Mouse (Mus musculus) hindbrain, embryonic 10.5 days (tissue): ENCODE results near the gene Glt8d2. TPM values are rescaled to one million over a fixed set of nuclear protein-coding genes. Genes with fewer than 3 reads are reported as not detected.

ENCODE experiments used
- DNase-seq: peaks from one replicate; pipeline ENCODE4 v3.0.0-alpha.2; 2017; ENCODE audit warnings: low spot score
- H3K27ac ChIP-seq: fragments of 300-500 bp; sonication (generic); 2 replicates; pipeline ENCODE4 v1.5.1; 2016; ENCODE audit warnings: mild to moderate bottlenecking, moderate library complexity
- H3K27me3 ChIP-seq: fragments of 300-500 bp; sonication (generic); 2 replicates; pipeline ENCODE4 v1.6.1; 2016; ENCODE audit warnings: mild to moderate bottlenecking; ENCODE audit not compliant: poor library complexity, insufficient read depth, severe bottlenecking
- H3K36me3 ChIP-seq: fragments of 300-500 bp; sonication (generic); 2 replicates; pipeline ENCODE4 v1.6.1; 2016; ENCODE audit warnings: mild to moderate bottlenecking, moderate library complexity
- H3K4me1 ChIP-seq: fragments of 300-500 bp; sonication (generic); replicated peaks from 2 replicates; pipeline ENCODE4 v1.6.1; 2016; ENCODE audit warnings: mild to moderate bottlenecking
- H3K4me3 ChIP-seq: fragments of 300-500 bp; sonication (generic); 2 replicates; pipeline ENCODE4 v1.5.1; 2016; ENCODE audit warnings: mild to moderate bottlenecking, moderate library complexity
- H3K9me3 ChIP-seq: fragments of 300-500 bp; sonication (generic); 2 replicates; pipeline ENCODE4 v1.6.1; 2016; ENCODE audit warnings: mild to moderate bottlenecking, moderate library complexity
- whole genome bisulfite sequencing: fragments of 180-500 bp; shearing (Covaris S2); methylation state at CpG from one replicate; pipeline ENCODE4 v1.1.7; 2016; 5-methylcytosine and 5-hydroxymethylcytosine counted together
- polyA plus RNA-seq: library from polyadenylated mRNA; unstranded; fragments of >200 nt; fragmentation: Nextera tagmentation; extraction: Ambion mirVana; gene quantifications from 2 replicates; pipeline ENCODE4 v1.2.1, GENCODE M21; 2016

Gene Glt8d2
- 1.1 and 1.9 TPM in 2 replicates for polyA plus RNA-seq

DNA sequence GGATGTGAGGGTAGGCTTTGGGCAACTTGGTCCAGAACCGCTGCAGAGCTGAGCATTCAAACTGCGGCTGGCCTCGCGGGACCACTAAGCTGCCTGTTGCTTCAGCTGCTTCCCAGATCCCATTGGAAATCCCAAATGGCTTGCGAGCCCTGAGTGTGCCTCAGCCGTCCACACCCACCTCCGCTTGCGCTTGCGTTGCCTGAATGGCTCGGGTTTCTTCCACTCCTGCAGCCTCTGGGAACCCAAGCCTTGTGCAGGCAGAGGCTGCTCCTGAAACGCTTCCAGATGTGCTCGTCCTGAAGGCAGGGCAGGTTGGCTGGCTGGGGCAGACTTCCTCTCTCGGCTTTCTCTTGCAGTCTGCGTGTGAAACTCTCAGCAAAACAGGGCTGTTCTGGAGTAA is at the start of gene Glt8d2:
Glt8d2 (minus strand) TSS at position 157 of the 400 bp plus-strand sequence.
- peak within 1 kb of the TSS; percentile 40; the same call in 1 of the 2 replicates for H3K27ac ChIP-seq
- peak; percentile 68 for DNase-seq
- peak within 1 kb of the TSS; percentile 36 for H3K4me3 ChIP-seq
- H3K36me3 ChIP-seq = no peaks in the 10 kb centered on the region
- no peaks in the 10 kb centered on the region for H3K9me3 ChIP-seq
- 8% methylated on average over 14 of the region's 14 CpGs for WGBS
- H3K4me1 ChIP-seq = peaks cover 10% of the 10 kb centered on the region
- peaks cover 3% of the 10 kb centered on the region; the same call in 1 of the 2 replicates for H3K27me3 ChIP-seq

DNA sequence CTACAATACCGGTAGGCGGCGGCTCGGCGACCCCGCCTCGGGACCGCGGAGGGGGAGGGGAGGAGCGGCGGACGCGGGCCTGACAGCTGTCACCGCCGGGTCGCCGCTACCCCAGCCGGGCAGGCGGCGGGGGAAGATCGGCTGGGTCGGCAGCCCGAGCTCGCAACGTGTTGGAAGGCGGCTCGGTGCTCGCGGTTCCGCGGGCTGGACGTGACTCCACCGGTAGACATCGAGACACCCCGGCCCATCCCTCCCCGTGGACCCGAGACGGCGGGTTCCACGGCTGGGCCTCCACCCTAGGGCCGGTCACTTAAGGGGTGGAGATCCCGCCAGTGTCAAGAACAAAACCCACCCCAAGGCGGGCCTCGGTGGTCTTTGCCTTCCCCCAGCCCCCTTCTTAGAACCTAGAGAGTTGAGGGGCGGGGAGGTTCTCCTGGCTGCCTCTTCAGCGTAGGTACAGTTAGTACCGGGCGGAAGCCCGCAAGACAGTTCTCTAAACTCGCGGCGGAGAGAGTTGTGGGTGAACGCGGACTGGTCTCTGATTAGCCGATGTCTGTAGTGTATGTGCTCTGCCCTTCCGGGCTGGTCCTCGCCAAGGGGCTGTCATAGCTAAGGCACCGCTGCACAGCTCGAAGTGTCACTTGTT is 9.0 kb upstream of the Glt8d2 start:
- Histone ChIP-seq H3K4me1 (peaks cover 19% of the 10 kb centered on the region), H3K27ac (peak overlapping the region; percentile 92), H3K36me3 (peaks cover 9% of the 10 kb centered on the region; the same call in 1 of the 2 replicates), H3K4me3 (peak overlapping the region; percentile 91), H3K9me3 (no peaks in the 10 kb centered on the region), H3K27me3 (no peaks in the 10 kb centered on the region)
- DNase-seq = no peak
- WGBS = under 1% methylated on average over 59 of the region's 59 CpGs

DNA sequence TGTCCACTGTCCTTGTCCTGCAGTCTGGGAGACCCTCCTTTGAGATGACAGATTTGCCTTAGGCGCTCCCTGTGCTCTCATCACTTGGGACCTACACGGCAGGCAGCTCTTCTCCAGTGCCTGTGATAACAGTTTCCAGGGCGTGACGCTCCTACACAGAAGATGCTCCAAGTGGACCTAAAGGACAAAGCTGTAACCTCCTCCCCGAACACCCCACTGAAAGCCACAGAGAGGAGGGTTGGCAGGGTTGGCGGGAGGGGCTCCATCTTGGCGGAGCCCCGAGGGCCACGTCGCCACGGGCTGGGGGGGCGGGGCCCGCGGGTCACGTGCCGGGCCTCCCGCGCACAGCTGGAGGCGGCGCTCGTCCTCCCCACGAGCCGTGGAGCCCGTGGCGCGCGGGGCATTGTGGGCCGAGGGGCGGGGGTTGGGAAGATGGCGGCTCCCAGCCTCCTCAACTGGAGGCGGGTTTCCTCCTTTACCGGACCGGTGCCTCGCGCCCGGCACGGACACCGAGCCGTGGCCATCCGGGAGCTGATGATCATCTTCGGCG is 8.3 kb upstream of the Glt8d2 start:
- Histone ChIP-seq H3K4me1 (peaks cover 19% of the 10 kb centered on the region), H3K9me3 (no peaks in the 10 kb centered on the region), H3K4me3 (peak overlapping the region; percentile 91), H3K27me3 (no peaks in the 10 kb centered on the region), H3K27ac (peak overlapping the region; percentile 92), H3K36me3 (peaks cover 5% of the 10 kb centered on the region; the same call in 1 of the 2 replicates)
- under 1% methylated on average over 42 of the region's 42 CpGs for WGBS
- peak; percentile 89 for DNase-seq

DNA sequence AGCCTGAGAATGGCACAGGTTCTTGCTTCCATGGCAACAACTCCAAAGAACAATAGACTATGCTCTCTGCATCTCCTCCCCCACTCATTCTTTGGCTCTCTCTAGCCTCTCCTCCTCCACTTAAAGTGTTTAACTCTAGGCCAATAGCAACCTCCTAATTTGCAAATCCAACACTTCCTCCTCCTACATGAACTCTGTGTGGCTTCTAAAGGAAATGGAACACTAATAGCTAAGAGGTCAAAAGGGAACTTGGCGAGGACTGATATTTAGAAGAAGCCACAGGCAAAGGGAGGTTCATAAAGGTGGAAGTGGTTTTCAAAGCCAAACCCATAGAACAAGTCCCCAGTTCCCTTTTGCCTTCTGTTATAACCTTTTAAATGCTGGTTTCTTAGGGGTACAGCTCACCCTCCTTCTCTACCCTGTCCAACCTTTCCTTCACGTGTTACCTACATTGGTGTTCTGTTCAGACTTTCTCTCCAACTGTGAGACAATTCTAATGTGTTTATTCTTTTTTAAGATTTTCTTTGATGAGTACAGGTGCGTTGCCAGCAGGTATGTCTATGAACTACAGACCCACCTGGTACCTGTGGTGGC is 7.0 kb upstream of the Glt8d2 start:
- WGBS = 80% methylated on average over 3 of the region's 3 CpGs
- Histone ChIP-seq H3K9me3 (no peaks in the 10 kb centered on the region), H3K27ac (no peak overlapping the region), H3K27me3 (no peaks in the 10 kb centered on the region), H3K4me3 (no peak overlapping the region), H3K4me1 (peaks cover 19% of the 10 kb centered on the region), H3K36me3 (no peaks in the 10 kb centered on the region)
- no peak for DNase-seq

DNA sequence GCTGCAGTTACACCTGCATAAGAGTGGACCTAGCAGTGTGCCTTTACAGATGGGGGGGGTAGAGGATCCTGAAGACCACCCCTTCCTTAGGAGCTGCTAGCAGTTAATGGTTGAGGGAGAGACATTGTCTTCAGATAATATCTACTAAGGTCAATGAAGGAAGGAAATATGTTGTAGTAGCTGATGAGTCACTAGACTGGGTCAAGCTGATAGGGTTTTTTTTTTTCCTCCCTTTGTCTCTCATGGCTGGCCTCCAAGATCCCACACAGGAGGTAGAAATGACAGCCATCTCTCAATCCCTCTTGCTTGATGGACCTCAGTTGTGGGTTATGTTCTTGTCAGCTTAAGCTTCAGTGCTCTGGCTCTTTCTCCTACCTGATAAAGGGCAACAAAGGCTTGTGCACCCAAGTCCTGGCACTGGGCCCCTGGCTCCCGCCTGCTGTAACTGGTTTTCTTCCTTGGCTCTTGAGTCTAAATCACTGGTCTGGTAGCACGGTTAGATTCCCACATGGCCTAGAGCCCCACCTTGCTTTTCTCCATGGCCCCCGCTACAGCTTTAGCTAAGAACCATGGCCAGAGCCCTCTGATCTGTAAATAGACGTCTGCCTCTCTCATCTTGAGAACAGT is 6.1 kb upstream of the Glt8d2 start:
- Histone ChIP-seq H3K27me3 (no peaks in the 10 kb centered on the region), H3K4me1 (peaks cover 19% of the 10 kb centered on the region), H3K9me3 (no peaks in the 10 kb centered on the region), H3K27ac (no peak overlapping the region), H3K36me3 (no peaks in the 10 kb centered on the region), H3K4me3 (no peak overlapping the region)
- WGBS = 76% methylated on average over 4 of the region's 4 CpGs
- DNase-seq = no peak

DNA sequence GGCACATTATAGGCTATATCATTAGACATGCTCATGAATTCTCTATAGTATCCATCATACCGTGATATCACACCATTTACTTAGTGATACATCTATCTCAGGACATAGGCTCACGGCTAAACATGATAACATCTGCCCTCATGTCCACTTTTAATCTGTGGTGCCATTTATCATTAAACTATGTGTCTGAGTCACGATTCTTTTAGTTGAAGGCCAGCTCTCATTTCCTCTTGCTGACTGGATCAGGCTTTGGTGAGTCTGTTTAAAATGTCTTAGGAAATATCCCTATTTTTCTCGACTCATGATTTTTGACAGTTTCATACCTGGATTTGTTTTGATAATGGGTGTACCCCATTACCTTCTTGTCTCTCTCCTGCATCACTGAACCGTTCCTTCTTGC is 5.5 kb upstream of the Glt8d2 start, which contains the start of gene Hcfc2:
Hcfc2 (plus strand) TSS at position 205 of the 400 bp plus-strand sequence.
- no peaks in the 10 kb centered on the region for H3K9me3 ChIP-seq
- peaks cover 20% of the 10 kb centered on the region for H3K4me1 ChIP-seq
- no peaks in the 10 kb centered on the region for H3K36me3 ChIP-seq
- H3K27me3 ChIP-seq = no peaks in the 10 kb centered on the region
- DNase-seq = no peak
- H3K4me3 ChIP-seq = no peak within 1 kb of the TSS
- no peak within 1 kb of the TSS for H3K27ac ChIP-seq
- 87% methylated on average over 5 of the region's 5 CpGs for WGBS

DNA sequence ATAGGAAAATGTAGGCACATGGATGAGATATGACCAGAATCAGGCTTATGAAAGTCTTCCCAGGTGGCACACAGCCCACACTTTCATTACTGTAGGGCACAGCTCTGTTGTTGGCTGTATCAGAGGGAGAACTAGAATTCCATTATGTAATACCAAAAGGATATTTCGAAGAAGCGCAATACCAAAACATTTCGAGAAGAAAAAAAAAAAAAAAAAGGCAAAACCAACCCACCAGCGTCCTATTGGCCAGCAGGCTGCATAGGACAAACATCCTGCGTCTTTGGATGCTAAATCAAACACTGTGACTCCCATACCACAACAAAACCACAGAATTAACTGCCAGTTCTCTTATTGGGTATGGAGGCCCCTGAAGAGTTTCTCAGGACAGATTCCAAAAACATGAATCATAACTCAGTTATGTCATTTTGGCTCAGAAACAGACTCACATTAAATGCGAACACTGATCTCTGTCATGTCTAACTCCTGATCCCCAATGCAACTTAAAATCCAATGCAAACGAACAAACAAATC is 704 bp downstream of the Glt8d2 start:
- H3K4me1 ChIP-seq = peaks cover 10% of the 10 kb centered on the region
- H3K36me3 ChIP-seq = no peaks in the 10 kb centered on the region
- H3K9me3 ChIP-seq = no peaks in the 10 kb centered on the region
- H3K27me3 ChIP-seq = peaks cover 3% of the 10 kb centered on the region; the same call in 1 of the 2 replicates
- no peak for DNase-seq
- H3K27ac ChIP-seq = no peak overlapping the region
- 82% methylated on average over 7 of the region's 7 CpGs for WGBS
- H3K4me3 ChIP-seq = no peak overlapping the region

DNA sequence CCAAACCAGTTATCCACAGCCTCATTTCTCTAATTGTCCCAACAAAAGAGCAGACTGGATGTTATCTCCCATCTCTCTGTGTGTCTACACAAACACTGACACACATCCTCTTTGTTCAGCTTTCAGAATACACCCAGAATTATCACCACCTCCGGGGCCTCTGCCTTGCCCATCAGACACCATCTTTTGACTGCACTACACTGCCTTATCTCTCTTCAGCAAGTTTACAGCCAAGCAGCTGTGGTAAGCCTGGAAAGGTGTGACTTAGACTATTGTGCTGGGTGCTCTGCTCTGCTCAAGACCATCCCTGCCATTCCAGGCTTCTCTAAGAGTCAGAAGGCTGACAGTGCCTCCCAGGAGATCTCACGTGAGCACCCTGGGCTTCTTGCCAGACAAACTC is 5.0 kb downstream of the Glt8d2 start:
- no peak overlapping the region for H3K4me3 ChIP-seq
- no peak overlapping the region for H3K27ac ChIP-seq
- H3K4me1 ChIP-seq = peaks cover 4% of the 10 kb centered on the region
- WGBS = 84% methylated on average over 2 of the region's 2 CpGs
- no peaks in the 10 kb centered on the region for H3K9me3 ChIP-seq
- DNase-seq = no peak
- peaks cover under 1% of the 10 kb centered on the region; the same call in 1 of the 2 replicates for H3K27me3 ChIP-seq
- no peaks in the 10 kb centered on the region for H3K36me3 ChIP-seq

DNA sequence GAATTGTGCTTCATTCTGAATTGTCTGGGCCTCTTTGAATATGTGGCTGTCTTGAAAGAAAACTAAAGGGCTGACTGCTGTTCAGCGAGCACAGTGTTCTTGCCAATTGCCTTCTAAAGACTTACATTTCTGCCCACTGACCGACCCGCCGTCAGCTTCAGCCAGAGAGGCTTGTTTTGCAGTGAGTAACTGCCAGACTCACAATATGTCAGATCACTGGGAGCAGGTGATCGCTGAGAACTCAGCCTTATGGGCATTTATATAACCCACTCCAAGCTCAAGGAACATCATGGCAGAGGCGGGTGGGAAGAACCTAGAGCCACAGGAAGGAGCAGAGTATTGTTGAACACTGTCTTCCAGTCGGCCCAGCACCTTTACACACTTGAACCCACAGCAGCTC is 8.8 kb downstream of the Glt8d2 start:
- Histone ChIP-seq H3K27ac (no peak overlapping the region), H3K27me3 (no peaks in the 10 kb centered on the region), H3K36me3 (no peaks in the 10 kb centered on the region), H3K4me3 (no peak overlapping the region), H3K9me3 (no peaks in the 10 kb centered on the region), H3K4me1 (no peaks in the 10 kb centered on the region)
- DNase-seq = no peak
- 82% methylated on average over 7 of the region's 7 CpGs for WGBS

DNA sequence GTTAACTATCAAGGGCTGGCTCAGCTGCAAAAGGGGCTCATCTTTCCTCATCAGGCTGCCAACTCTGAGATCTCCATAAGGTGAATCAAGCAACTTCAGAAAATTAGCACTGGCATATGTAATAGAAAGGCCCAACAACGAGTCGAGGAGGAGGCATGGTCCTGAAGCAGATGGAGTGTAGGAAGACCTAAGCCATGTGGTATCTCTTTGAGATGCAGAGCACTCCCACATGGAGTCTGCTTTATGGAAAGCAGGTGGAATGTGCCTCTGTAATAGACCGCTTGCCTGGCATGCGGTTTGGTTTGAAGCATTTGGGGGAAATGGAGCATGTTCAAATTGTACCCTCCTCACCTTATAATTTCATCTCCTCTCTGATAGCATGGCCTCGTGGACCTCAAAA is 9.7 kb downstream of the Glt8d2 start:
- Histone ChIP-seq H3K36me3 (no peaks in the 10 kb centered on the region), H3K27me3 (no peaks in the 10 kb centered on the region), H3K27ac (no peak overlapping the region), H3K4me3 (no peak overlapping the region), H3K4me1 (no peaks in the 10 kb centered on the region), H3K9me3 (no peaks in the 10 kb centered on the region)
- DNase-seq = no peak
- 89% methylated on average over 5 of the region's 5 CpGs for WGBS

DNA sequence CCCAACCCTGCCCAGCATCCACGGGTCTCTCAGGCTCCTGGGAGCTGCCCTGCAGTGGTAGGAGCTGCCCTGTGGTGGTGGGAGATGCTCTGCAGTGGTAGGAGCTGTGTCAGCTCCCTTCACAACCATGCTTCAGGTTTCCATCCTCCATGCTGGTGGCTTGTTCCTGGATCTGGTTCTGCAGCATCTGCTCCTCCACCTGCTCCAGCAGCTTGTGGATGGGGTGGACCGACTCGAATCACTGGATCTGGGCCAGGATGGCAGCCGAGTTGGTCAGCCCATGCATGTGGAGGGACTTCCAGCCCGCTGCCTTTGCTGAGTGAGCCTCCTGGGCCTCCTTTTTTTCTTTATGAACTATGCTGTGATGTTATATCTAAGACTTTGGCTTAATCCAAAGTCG is 13.5 kb downstream of the Glt8d2 start:
- 82% methylated on average over 6 of the region's 6 CpGs for WGBS
- no peak overlapping the region for H3K4me3 ChIP-seq
- no peaks in the 10 kb centered on the region for H3K9me3 ChIP-seq
- H3K27ac ChIP-seq = no peak overlapping the region
- H3K36me3 ChIP-seq = no peaks in the 10 kb centered on the region
- no peaks in the 10 kb centered on the region for H3K27me3 ChIP-seq
- DNase-seq = no peak
- H3K4me1 ChIP-seq = no peaks in the 10 kb centered on the region

DNA sequence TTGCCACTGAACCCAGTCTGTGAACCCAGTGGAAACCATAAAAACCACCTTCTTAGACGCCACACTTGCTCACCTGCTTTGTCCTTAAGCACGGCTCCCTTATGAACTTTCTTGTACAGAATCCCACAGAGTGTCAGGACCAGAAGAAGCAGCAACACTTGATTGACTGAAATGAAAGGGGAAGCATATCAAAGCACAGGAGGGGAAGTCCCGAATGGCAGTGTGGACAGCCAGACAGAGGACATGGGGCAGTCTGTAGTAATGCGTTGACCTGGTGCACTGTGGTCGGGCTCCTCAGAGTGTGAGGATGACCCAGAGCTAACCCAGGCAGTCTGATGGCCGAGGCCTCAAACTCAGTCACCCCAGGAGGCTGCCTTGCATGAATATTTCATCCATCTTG is 20.2 kb downstream of the Glt8d2 start:
- H3K27ac ChIP-seq = no peak overlapping the region
- no peak for DNase-seq
- no peak overlapping the region for H3K4me3 ChIP-seq
- no peaks in the 10 kb centered on the region for H3K36me3 ChIP-seq
- WGBS = 77% methylated on average over 6 of the region's 6 CpGs
- H3K4me1 ChIP-seq = peaks cover 4% of the 10 kb centered on the region; the same call in 1 of the 2 replicates
- no peaks in the 10 kb centered on the region for H3K9me3 ChIP-seq
- H3K27me3 ChIP-seq = no peaks in the 10 kb centered on the region
